Mouse (Mus musculus) left cerebral cortex, adult 9 months (tissue): Measurements from ENCODE around the gene Zfp462.

Experiments used
- DNase-seq, 2 experiments: peaks; one replicate each; pipeline ENCODE4 v3.0.0; 2022; ENCODE audit warnings: low spot score in 2 of 2

Gene Zfp462

DNA sequence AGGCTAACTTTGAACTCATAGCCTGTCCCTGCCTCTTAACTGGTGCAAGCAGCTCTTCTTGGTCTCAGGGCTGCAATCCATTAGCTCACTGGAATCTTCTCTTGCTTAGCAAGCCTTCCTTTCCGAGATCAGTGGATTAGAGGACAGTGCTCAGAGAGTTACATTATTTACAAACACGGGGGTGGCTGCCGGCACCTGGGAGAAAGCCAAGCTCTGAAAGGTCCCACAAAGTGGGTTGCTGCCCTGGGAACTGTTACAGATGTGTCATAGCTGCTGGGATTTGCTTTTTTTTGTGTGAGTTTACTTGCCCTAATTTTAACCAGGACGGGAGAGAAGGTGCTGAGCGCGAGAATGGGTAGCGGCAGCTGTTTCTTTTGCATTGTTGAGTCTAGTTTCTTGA lies 102.4 kb downstream of the Zfp462 start:
- DNase-seq = no peak

DNA sequence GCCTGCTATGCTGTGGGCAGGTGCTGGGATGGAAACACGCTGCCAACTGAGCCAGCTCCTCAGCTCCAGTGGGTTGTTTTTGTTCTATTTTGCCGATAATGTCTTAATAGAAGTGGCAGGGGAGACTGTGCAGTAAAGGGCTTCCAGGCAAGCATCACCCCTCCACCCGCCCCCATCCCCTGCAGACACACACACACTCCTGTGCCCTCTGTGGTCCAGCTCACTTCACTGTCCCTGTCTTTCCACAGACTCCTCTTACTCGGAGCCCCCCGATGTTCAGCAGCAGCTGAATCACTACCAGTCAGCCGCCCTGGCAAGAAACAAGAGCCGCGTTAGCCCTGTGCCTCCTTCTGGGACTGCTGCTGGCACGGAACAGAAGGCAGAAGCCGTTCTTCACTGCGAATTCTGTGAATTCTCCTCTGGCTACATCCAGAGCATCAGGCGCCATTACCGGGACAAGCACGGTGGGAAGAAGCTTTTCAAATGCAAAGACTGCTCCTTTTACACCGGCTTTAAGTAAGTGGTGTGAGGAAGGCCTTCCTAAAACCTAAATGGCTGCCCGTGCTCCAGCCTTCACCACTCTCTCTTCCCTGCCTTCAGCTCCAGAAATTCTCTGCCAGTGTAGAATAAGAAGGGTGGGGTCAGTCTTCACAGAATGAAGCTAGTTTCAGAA lies 105.2 kb downstream of the Zfp462 start:
- DNase-seq = no peak

DNA sequence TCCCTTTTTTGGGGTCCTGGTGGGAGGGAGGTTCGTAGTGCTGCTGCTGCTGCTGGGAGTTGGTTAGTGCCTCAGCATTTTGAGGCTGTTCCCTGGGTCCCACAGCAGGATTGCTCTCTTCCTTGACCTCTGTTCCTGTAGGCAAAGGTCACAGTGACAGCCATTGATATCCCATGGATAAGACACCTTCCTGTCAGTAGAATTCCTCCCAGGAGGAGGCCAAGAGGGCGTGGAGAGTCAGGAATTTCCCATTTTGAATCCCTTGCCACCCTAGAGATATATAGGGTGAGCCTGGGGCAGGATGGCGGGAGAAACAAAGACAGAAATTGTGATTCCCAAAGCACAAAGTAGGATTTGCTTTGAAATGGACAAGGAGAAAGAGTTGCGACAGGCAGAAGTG lies 106.5 kb downstream of the Zfp462 start:
- no peak for DNase-seq

DNA sequence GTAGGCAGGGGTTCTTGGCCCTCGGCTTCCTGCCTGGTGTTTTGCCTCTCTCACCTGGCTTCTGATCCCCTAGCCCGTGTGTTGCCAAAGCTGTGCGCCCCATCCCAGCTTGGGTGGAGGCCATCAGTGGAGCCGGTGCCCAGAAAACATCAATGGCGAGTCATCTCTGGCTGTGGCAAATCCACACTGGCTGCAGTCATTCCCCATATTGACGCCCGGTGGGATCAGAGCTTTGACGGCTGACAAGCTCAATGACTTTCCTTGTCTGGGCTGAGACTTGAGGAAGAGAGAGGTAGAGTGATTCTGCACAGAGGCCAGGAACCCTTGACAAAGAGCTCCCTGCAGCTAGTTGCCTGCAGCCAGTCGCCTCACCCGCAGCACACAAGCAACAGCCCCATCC lies 107.8 kb downstream of the Zfp462 start:
- no peak for DNase-seq

DNA sequence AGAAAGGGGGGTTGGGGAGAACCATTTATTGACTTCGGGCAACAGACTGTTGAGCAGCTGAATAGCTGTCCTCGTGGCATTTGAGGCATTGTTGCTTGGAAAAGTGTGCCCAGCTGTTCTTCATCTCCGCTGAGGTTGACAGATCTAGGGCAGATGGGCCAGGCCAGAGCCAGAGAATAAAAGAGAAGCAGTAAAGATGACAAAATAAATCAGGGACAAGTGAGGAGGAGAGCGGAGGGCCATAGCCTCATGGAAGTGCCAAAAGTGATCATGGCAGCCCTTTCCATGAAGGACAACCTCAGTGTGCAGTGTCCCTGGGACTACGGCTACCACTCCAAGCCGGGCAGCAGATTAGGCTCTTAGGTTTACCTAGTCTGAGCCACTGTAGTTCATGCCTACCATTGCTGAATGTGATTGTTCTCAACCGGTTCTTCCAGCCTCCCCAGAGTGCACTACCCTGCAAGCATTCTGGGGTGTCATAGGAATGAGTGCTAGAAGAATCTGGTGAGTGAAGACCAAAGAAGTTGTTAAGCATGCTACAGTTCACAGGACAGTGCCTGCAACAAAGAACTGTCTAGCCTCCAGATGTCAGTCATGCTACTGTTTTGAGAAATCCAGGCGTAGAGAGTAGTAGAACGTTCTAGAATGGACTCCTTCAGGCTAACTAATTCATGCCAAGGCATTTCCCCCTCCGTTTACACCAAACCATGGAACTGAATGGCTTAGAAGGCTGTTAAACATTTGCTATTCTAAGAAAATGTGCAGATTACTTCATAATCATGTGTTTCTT lies 113.0 kb downstream of the Zfp462 start:
- no peak for DNase-seq

DNA sequence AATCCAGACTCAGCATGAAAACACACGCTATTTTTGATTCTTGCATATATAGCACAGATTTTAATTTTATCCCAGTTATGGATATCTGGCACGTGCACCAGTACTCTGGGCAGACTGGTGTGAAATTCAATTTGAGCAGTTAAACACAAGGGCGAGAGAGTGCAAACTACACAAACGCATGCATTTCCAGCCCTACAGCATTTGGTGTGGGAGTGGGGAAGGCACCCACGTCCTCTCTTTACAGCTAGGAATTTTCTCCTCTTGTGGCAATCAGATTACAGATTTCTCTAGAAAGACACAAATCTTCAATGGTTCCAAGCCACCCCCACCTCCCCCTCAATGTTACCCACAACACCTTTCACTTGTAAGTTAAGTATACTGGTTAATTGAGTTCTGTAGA lies 114.1 kb downstream of the Zfp462 start:
- peak in 1 of 2 experiments; percentile 21 for DNase-seq

DNA sequence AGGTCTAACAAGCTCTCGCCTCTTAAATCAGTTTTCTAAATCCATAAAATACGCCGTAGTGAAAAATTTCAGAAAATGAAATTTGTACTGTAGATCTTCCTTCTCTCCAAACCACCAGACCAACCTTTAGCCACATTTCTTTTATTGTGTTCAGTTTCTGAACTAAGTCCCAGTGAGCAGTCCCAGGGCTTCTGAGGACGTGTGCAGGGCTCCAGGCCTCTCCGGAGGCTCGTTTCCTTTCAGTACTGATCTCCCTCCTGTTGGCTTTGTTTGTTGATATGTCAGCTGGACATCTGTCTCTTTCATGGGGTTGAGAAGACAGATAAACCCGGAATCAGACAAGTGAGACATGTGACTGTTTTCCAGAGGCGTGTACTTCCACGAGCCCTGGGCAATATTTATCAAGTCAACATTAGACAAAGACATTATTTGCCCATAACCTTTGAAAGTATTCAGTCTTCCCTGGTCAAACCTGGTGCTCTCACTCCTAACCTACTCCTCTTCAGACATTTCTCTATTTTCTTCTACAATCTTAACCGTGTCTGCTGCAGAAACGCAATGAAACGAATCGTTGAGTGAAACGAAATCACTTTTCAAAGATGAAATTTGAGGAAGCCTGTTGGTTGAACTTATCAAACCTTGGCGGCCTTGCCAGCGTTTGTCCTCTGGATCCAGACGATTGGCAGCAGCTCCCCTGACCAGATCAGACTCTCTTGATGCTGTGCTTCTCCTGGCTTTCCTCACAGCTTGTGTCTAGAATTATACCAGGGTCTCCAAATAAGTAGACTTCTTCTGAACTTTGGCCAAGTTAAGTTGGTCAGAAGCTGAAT lies 121.7 kb downstream of the Zfp462 start:
- DNase-seq = no peak

DNA sequence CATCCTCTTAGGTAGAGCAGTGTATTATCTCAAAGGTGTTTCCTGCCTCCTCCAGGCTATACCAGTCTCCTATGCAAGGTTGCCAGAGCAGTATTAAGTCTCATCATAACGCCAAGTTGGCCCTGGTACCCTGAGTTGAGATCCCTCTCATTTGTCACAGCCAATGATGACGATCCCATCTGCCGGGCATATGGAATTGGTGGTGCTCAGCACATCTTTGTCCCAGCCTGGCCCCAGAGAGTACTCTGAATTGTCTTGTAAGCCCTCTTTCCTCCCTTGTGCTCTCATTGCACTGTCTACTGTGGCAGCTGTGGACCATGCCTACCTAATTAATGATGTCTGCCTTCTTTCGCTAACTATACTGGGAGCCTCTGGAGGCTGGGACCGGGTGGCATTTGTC lies 126.7 kb downstream of the Zfp462 start:
- no peak for DNase-seq

DNA sequence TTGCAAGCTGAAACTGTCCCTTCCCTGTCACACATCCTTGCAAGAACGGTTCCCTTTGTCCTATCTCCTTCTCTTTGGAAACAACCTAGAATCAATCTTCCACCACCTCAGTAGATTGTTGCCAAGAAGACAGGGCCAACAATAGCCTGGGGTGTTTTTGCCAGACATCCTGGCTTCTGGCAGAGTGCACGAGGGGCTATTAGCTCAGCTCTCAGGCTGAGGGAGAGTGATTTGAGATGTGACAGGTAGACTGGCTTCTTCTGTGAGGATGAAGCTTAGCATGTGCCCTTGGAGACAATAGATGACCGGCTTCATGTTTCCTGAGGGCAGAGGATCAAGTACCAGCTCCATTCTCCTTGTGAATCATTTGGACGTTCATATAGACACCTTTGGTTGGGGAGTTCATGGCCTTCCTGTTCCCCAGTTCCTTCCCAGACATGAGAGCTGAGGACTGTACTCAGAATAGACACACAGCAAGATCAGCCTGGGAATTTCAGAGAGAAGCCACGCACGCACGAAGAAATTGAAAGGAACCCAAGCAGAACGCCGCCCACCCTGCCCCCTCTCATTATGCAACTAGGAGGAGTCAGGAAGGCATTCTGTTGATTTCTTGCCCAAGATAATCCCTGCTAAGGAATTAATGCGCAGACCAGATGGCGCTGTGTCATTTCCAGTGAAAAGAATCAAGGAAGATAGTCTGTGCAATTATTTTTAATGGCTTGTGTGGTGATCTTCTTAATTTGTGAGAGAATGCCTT lies 132.5 kb downstream of the Zfp462 start:
- DNase-seq = peak in 1 of 2 experiments; percentile 71

- DNase-seq = no peak
Measured at GRCm38 (mm10) chr4:55077902-55078716, 133.3 kb downstream of the Zfp462 start.

DNA sequence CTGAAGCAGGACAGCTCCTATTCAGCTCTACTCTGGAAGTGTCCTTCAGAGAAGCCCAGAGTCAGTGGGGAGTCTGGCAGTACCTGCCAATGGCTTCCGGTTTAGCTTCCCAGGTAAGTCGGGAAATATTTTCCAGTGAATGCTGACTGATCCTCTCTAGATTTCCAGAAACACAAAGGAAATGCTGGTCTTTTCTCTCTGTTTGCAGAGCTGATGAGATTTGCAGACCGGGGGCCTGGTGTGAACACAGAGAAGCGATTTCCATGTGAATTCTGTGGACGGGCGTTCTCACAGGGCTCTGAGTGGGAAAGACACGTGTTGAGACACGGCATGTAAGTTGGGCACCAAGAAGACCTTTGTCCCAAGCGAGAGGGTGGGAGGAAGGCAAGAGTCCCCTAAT lies 134.2 kb downstream of the Zfp462 start:
- no peak for DNase-seq

DNA sequence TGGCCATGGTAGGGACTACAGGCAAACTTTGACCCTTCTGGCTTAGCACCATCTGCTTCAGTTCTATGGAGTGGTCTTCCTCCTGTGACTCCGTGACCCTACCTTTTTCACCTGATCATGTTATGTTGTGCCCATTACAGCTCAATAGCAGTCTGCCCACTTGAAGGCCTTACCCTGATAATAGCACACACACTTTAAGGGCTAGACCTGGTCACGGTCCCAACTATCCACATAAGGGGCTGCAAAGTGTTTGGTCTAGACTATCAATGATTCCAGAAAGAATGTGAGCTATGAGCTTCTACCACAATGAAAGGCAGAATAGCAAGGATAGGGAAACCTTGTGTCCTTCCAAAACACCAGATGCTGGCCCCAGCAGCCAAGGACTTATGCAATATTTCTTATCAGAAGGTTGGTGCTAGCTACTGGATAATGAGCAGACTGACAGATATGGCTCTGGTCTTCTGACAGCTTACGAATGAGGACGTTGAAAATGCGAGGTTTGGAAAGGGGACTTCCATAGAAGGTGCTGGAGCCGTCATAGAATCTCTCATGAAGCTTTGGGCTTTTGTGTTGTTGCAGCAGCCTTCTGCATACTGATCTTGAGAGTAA lies 139.3 kb downstream of the Zfp462 start:
- DNase-seq = no peak

- DNase-seq = no peak
Measured at GRCm38 (mm10) chr4:55088153-55088552, 143.3 kb downstream of the Zfp462 start.

DNA sequence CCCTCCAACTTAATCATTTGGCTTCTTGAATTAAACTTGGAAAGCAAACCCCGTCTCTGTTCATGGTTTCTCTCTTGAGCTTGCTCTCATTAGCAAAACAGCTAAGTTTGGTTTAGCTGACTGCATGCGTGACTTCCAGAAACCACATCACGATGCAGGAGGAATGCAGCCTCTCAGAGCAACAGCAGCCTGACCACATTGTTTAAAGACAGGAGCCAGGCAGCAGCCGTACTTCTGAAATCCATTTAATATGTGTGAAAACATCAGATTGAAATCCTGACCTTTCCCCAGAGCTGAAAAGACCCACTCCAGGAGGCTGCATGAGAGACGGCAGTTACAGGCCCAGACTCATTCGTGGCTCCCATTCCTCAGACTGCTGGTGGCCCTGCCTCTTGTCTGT lies 144.1 kb downstream of the Zfp462 start:
- DNase-seq = no peak

DNA sequence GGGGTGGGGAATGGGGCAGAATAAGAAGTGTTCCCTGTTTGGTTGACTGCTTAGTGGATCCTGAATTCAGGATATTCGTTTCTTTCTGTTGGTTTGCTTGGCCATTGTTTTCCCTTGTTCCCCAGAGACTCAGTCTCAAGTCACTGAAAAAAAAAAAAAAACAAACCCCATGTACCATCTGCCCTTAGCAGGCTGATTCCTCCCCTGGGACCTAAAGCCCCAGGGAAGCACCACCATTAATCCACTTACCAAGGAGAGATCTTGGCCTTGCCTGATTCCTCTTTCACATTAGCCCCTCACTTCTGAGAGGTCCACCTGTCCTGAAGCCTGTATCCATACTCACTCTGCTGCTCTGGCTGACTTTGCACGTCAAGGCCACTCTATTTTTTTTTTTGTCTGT lies 152.3 kb downstream of the Zfp462 start:
- DNase-seq = no peak

GRCm38 (mm10) chr4:55098366-55098765 lies 153.5 kb downstream of the Zfp462 start:
- no peak for DNase-seq

DNA sequence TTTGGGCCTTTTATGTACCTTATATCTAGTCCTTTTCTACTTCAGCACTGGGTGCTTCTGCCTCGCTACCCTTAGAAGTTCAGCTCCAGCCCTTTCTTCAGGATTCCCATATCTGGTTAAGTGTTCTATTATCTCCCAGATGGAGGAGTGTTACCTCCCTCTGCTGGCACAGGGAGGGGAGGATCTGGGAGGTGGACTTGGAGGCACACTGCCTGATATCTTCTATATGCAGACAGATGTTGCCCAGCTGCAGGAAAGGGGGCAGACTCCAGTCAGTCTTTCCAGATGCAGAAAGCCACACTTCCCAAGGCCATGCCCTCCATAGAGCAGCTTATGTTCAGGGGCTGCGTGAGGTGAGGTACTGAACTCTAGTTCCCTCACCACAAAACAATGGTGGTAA lies 156.0 kb downstream of the Zfp462 start:
- DNase-seq = no peak

GRCm38 (mm10) chr4:55101601-55102000 lies 156.8 kb downstream of the Zfp462 start:
- no peak for DNase-seq

- DNase-seq = no peak
Measured at GRCm38 (mm10) chr4:55102382-55102781, 157.5 kb downstream of the Zfp462 start.

DNA sequence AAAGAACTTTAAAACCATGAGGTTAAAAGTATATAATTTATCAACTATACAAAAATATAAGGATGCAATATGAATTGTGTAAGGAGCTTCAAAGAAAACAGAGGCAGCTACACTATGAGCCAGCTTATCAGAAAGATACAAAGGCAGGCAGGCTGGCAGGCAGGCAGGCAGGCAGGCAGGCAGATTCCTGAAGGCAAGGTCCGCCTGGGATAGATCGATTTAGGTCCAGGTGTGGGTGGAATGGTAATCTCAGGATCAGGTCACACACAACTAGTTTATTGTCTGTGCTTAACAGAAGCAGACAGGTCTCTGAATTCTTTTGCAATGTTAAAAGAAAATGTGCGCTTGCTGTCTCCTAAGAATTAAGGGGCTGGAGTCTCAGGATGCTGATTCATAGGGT lies 158.7 kb downstream of the Zfp462 start:
- DNase-seq = no peak
